Mouse (Mus musculus) gastrocnemius, postnatal 36 days (tissue): ENCODE data around the gene Zfp426. TPM values are rescaled to one million over a fixed set of nuclear protein-coding genes. Genes with fewer than 3 reads are reported as not detected.

Source experiments
- DNase-seq, 2 experiments: peaks; one replicate each; pipeline ENCODE4 v3.0.0; 2022
- intact Hi-C: fragments of 180-260 bp; cut with DNase I; formaldehyde crosslinking; loops from one replicate; pipeline ENCODE4 v1.15.1; 2025
- total RNA-seq, 2 experiments: library from RNA; stranded (reverse); gene quantifications; 2 replicates each; pipeline ENCODE4 v1.2.3; 2021

Zfp426 gene
- total RNA-seq, 2 experiments from 2014 or later: 6.1 to 8.2 TPM

DNA sequence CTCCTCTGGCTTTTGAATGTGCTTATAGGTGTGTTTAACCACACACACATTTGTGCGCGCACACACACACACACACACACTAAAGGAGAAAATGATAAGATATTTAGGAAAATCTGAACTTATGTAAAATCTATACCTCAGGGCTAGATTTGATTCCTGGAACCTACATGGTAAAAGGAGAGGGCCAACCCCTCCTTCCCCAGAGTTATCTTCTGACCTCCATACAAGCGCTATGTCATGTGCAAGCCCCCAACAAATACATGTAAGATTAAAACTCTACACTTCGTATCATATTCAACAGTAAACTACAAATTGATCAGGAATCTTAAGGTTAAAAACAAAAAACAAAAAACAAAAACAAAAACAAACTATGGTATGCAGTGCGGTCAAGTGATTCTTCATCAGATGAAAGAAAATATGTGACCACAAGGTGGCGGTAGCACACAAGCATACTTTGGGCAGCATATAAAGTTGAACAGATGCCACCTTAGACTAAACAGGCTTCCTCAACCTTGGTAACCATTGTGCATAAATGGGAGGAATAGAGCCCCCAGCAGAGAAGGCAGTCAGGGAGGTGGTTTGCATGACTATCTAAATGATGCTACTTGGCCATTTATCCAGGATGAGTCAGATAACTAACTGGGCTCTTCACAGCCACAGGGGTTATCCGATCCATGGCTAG lies 25.6 kb downstream of the Zfp426 start:
- peak in 1 of 2 experiments; percentile 30 for DNase-seq

DNA sequence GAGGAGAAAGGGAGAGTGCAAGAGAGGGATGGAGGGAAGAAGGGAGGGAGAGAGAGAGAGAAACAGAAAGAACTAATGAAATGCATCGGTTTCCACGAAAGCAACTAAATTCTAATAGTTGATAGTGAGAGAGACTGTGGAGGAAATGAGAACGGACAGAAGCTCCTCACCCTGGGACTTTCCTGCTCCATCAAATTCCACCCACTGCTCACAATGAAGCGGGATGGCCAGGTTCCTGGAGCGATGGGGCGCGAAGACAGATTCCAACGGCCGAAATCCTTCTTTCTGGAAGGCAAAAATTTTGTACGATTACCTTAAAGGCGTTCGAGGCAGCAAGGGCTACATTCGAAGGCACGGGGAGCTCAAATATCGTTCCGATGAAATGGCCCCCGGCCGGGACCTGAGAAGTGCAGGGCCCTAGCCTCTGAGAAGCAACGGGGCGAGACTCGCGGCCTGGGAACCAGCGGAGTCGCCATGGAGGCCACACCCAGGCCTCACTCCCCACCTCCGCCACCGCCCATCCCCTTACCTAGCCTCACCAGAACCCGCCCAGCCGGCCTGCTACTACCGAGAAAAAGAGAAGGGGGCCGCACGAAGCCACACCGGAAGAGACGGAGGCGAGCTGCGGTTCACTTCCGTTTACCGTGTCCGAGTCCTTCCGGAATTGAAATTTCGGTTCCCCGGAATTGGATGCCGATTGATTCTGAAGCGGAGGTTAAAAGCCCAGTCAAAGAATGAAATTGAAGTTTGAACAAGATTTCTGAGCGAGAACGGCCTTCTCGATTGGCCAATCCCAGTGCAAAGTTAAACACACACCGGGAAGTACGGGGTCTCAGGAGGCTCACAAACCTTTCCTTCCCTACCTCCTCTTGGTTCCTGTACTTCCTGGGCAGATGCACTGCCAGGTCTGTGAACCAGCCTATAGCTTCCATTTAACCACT lies 32.9 kb downstream of the Zfp426 start, which contains the start of gene Zfp26:
Gene Zfp26 (minus strand): TSS at position 786 of the 941 bp plus-strand sequence.
- intact Hi-C loops: loop anchor here (10.0 kb wide), 3 partner anchors 145 to 1615 kb away; partner anchors contain the start of genes Gm49318 and Zfp653
- DNase-seq: peak; percentile 50 to 66

More for the DNA sequence above, 25.6 kb downstream of the Zfp426 start:
- intact Hi-C loops: loop anchor here (2.0 to 10.0 kb wide), 4 partner anchors 78 to 368 kb away; partner anchors contain the start of gene Pin1

- DNase-seq: no peak
- intact Hi-C loops: loop anchor here (10.0 kb wide), 1 partner anchor 1621 kb away; the partner anchor contains the start of genes Gm49318 and Zfp653
These were observed 38.9 kb downstream of the Zfp426 start for GRCm38 (mm10) chr9:20453647-20454046.

GRCm38 (mm10) chr9:20451493-20451892 lies 41.1 kb downstream of the Zfp426 start:
- no peak for DNase-seq
- intact Hi-C loops: loop anchor here (10.0 kb wide), 1 partner anchor 1623 kb away; the partner anchor contains the start of genes Gm49318 and Zfp653

GRCm38 (mm10) chr9:20443183-20443783 lies 49.3 kb downstream of the Zfp426 start:
- no peak for DNase-seq
- intact Hi-C loops: no loop called here

DNA sequence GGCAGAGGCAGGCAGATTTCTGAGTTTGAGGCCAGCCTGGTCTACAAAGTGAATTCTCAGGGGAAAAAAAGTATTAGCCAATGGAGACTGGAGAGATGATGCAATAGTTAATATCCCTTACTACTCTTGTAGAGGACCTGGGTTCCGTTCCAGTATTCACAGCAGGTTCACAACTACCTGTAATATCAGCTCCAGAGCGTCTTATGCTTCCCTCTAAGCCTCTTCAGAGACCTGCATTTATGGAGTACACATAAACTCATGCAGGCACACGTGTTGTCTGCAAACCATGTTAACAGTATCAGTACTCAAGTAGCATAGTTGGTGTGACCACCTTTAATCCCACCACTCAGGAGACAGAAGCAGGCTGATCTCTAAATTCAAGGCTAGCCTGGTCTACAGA lies 62.5 kb downstream of the Zfp426 start:
- intact Hi-C loops: no loop called here
- DNase-seq: no peak

Other genes with a start within 250 kb of the Zfp426 start
- not detected for gene Olfr39, start 210.4 kb downstream of the Zfp426 start, total RNA-seq
- gene Olfr873, start 194.2 kb downstream of the Zfp426 start, total RNA-seq: not detected
- not detected for gene Olfr18, start 156.7 kb downstream of the Zfp426 start, total RNA-seq
- gene Zfp560, start 107.6 kb downstream of the Zfp426 start, total RNA-seq: 10 to 100 TPM in 1 of 2 experiments, 1 to 10 TPM in 1; 9.2 to 10.8 TPM
- 1 to 10 TPM; 7.6 to 9.4 TPM for gene Zfp26, start 32.6 kb downstream of the Zfp426 start, total RNA-seq
- 10 to 100 TPM; 14.0 to 16.2 TPM for gene Zfp266, start 28.7 kb upstream of the Zfp426 start, total RNA-seq
- 1 to 10 TPM; 2.6 to 3.0 TPM for gene Zfp846, start 88.5 kb upstream of the Zfp426 start, total RNA-seq
- 100 to 1,000 TPM; 163 to 198 TPM for gene Ubl5, start 150.1 kb upstream of the Zfp426 start, total RNA-seq
- gene Fbxl12, start 152.0 kb upstream of the Zfp426 start, total RNA-seq: 1 to 10 TPM; 4.7 to 6.0 TPM
- 10 to 100 TPM; 12.6 to 13.4 TPM for gene Pin1, start 159.3 kb upstream of the Zfp426 start, total RNA-seq